Mouse (Mus musculus) megakaryocyte-erythroid progenitor cell, adult 5-6 weeks (primary cell): ENCODE measurements around the gene Arntl. TPM values are rescaled to one million over a fixed set of nuclear protein-coding genes. Genes with fewer than 3 reads are reported as not detected.
A peak's percentile ranks its signal among the peaks of the same experiment; 100 is the strongest.

Source experiments
- ATAC-seq: replicated peaks from 2 replicates; pipeline ENCODE4 v1.8.0; 2016; ENCODE audit warnings: mild to moderate bottlenecking, inconsistent platforms; ENCODE audit not compliant: severe bottlenecking, poor library complexity, low FRiP score, low TSS enrichment
- total RNA-seq, 2 experiments: library from RNA; stranded (forward) in 1 of 2; stranded (reverse) in 1 of 2; fragments of 200-1000, 215-1000 nt in 1 of 2; fragments of >200 nt in 1 of 2; fragmentation: Nextera tagmentation in 1 of 2; gene quantifications; 2 replicates each; pipeline ENCODE4 v1.2.3; 2014 to 2017

The Arntl gene
- total RNA-seq, 2 experiments from 2014 or later, result 8.2 to 28.0 TPM

GRCm38 (mm10) chr7:113201584-113201983, 5.7 kb upstream of the Arntl start:
- no peak for ATAC-seq

GRCm38 (mm10) chr7:113207471-113208387, 464 bp downstream of the Arntl start:
- no peak for ATAC-seq

GRCm38 (mm10) chr7:113208388-113208753, 1.1 kb downstream of the Arntl start:
- no peak for ATAC-seq

- ATAC-seq, result no peak
Observed at GRCm38 (mm10) chr7:113210441-113210840, 3.2 kb downstream of the Arntl start.

- no peak for ATAC-seq
Observed at GRCm38 (mm10) chr7:113214245-113215169, 7.2 kb downstream of the Arntl start.

- ATAC-seq, result no peak
Observed at GRCm38 (mm10) chr7:113216152-113216551, 8.9 kb downstream of the Arntl start.

- no peak for ATAC-seq
Observed at GRCm38 (mm10) chr7:113219416-113219815, 12.2 kb downstream of the Arntl start.

GRCm38 (mm10) chr7:113219864-113220263, 12.6 kb downstream of the Arntl start:
- ATAC-seq, result no peak

- no peak for ATAC-seq
Observed at GRCm38 (mm10) chr7:113220691-113221238, 13.5 kb downstream of the Arntl start.

- no peak for ATAC-seq
Observed at GRCm38 (mm10) chr7:113222821-113223220, 15.6 kb downstream of the Arntl start.

GRCm38 (mm10) chr7:113224620-113225019, 17.4 kb downstream of the Arntl start:
- no peak for ATAC-seq

GRCm38 (mm10) chr7:113228498-113228897, 21.2 kb downstream of the Arntl start:
- ATAC-seq, result no peak

GRCm38 (mm10) chr7:113236135-113236534, 28.9 kb downstream of the Arntl start:
- no peak for ATAC-seq

GRCm38 (mm10) chr7:113238365-113238764, 31.1 kb downstream of the Arntl start:
- no peak for ATAC-seq

GRCm38 (mm10) chr7:113239448-113240130, 32.3 kb downstream of the Arntl start:
- no peak for ATAC-seq

- peak; percentile 60 for ATAC-seq
Observed at GRCm38 (mm10) chr7:113240438-113240837, 33.2 kb downstream of the Arntl start.

- ATAC-seq, result no peak
Observed at GRCm38 (mm10) chr7:113241901-113242661, 34.8 kb downstream of the Arntl start.

- no peak for ATAC-seq
Observed at GRCm38 (mm10) chr7:113242688-113243087, 35.4 kb downstream of the Arntl start.

GRCm38 (mm10) chr7:113245144-113245543, 37.9 kb downstream of the Arntl start:
- no peak for ATAC-seq
